Mouse (Mus musculus): Measurements from ENCODE around the gene Ccdc167. TPM values are rescaled to one million over a fixed set of nuclear protein-coding genes. Genes with fewer than 3 reads are reported as not detected.
A peak's percentile ranks its signal among the peaks of the same experiment; 100 is the strongest.

Gene Ccdc167
- total RNA-seq, 2 experiments from 2014 or later, result 8.6 to 11.4 TPM

DNA sequence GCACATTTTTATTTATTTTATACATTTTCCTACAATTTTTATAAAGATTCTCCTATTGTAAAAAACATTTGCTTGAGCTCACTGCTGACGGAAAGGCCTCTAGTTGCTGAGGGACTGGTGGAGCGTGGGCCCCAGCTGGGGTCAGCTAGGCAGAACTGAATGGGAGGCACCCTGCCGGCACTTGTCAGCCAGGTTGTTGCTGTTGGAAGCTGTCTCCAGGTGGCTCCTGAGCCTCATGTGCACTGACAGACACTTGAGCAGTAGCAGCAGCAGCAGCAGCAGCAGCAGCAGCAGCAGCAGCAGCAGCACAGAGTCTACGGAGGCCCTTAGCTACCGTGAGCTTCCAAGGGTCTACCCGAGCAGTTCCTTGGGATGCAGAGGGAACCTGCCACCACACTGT lies 29.5 kb downstream of the Ccdc167 start:
- DNase-seq, result no peak

DNA sequence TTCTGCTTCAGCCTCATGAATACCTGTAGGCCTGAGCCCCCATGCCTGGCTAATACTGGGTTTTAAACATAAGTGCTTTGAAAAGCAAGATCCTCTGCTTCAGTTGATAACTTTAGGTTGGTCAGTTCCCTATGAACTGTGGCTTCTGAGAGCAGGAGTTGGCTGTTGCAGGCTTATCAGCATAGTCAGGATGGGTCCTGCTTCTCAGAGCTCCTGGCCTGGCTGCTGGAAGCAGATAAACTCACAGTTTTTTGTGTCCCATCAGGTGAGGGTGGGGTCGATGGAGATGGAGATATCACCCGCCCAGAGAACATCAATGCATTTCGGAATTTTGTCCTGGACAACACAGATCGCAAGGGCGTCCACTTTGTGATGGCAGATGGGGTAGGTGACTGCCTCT lies 30.1 kb downstream of the Ccdc167 start:
- DNase-seq, result no peak

DNA sequence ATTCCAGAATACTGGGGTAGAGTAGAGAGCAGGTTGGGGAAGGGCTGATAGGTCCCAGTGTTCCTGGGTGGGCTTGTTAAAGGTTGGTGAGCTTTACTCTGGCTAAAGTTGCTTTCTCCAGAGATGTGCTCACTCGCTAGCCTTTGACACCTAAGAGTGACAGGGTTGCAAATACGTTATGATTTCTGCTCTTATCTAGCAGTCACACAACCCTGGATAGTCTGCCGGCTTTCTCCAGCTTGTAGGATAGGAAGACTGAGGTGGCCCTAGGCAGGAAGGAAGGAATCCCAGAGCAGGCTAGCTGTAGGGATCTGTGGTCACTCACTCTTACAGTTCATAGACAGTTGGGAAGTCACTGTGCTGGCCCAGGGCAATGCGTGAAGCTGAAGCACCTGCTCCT lies 32.6 kb downstream of the Ccdc167 start:
- no peak for DNase-seq

DNA sequence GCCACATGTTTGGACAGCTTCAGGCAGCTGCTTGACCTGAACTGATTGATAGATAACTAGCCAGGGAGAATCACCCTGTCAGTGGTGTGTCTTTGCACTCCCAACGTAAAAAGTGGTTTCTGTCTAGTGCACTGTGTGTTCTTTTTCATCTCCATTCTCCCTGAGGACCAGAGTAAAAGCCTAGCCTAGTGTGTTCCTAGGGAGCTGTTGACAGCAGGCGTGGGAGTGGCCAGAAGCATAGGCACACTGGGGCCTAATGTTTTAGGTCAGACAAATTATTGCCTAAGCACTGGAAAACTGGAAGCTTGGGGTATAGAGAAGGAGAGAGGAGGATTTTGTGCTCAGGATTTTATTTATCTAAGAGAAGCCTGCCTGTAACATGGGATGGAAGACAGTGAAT lies 33.7 kb downstream of the Ccdc167 start:
- no peak for DNase-seq

DNA sequence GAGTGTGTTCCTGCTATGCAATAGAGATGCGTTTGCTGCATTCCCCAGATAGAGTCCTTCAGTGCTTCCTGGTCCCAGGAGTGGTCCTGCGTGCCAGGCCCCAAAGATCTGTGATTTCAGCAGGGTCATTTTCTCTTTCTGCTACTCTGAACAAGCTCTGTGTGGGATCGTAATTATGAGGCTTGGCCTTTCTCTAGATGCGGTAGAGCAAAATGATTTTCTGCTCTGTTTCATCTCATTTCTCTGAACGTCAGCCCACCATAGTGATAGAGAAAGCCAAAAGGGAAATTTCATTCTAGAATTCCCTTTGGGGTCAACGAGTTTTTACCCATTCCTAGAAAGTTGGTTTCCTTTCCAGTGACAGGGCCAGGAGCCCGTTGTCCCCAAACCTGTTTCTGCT lies 34.6 kb downstream of the Ccdc167 start:
- no peak for DNase-seq

DNA sequence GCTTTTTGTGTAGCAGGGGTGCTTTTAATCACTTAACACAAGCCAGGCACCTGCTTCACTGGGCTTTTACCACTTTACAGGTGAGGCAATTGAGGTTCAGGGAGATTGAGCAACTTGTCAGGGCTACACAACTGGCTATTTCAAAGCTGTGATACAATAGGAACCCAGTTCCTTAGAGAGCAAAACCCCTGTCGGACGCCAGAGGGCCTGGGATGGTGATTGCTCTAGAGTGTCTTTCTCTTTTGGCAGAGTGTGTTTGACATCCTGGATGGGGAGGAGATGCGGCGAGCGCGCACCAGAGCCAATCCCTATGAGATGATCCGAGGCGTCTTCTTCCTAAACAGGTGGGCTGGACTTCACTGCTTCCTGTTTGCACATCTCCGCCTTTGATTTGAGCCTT lies 35.2 kb downstream of the Ccdc167 start:
- DNase-seq, result no peak

DNA sequence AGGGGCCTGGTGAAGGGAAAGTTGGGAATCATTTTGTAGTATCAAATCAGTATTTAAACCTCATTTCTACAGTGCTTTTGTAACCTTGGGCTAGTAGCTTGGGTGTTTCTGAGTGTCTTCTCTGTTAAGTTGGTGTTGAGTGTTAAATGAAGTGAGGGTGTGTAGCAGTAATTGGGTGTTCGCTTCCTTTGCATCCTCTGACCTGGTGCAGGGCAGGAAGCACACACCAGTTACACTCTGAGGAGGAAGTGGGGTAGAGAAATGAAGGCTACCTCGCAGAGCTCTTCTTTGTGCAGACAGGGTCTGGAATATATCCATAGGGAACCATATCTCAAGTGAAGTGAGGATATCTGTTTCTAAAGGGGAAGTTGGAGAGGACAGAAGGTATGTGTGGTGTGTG lies 35.9 kb downstream of the Ccdc167 start:
- no peak for DNase-seq

DNA sequence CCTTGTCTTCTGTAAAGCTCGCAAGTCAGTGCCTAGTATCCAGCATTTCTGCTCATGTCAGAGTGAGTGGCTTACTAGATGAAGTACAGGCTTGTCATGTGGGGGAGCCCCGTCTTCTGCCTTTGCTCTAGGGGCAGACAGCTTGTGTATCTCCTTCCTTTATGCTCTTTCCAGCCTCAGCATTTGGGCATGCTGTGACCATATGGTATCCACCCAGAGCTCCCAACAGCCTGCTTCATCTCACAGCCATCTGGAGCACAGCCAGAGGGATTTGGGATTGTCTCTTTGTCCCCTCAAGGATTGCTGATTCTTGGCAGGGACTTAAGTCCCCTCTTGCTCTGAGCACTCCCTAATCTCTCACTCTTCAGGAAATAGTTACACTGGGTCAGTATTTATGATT lies 36.7 kb downstream of the Ccdc167 start:
- no peak for DNase-seq

DNA sequence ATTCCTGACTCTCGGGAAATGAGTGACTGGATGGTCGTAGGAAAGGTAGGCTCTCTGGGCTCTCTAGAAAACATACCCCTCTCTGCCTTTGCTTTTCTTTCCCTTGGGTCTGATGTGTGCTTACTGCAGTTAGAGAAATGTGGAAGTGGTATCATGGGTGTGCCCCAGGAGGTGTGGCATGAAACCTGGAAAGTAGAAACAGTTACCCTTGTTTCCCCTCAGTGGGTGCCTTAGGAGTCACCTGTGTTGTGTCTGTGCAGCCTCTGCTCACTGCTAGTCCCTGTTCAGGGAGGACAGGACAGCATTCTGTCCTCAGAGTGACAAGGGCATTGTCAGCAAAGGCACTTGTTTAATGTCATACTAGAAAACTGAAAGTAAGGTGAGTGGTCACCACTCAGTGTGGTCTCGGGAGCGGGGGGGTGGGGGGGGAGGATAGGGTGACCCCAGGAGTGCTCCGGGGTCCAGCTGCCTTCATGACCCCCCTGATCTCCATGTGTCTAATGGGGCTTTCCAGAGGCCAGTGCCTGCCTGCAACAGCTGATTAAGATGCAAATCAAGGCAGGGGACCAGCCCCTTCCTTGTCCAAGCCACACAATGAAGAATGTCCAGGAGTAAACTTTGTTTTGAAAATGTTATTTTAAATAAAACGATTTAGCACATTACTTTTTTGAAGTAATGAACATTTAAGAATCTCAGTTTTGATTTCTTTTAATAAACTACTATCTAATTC lies 37.6 kb downstream of the Ccdc167 start:
- DNase-seq, result no peak

DNA sequence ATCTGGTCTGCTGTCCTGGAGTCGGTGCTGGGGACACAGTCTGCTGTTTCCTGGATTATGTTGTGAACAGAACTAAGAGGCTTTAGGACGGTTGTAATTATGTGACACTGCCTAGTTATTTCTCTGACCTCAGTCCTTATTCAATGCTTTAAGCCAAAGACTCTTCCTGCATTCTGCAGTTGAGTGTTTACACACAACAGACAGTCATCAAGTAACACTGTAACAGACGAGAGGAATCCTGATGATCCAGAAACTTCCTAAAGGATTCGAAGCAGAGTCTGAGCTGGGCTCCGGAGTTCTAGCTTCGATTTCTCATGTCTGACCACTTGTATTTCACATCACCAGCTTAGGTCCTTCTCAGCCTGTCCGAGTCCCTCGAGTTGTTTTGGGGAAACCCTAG lies 38.3 kb downstream of the Ccdc167 start:
- DNase-seq, result no peak

DNA sequence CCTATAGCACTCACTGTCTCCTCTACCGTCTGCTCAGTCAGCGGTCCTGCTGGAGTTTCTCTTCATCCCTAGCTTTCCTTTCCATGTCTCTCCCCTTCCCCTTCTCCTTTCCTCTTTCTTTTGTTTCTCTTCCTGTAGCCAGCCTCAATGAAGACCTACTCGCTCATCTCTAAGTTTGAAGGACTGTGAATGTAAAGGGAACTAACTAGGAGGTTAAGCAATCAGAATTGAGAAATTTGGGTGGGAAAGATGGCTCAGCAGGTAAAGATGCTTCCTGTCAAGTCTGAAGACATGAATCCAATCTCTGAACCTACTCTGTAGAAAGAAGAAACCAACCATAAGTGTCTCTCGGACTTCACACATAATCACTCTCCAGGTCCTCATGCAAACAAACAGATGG lies 43.5 kb downstream of the Ccdc167 start:
- DNase-seq, result no peak

DNA sequence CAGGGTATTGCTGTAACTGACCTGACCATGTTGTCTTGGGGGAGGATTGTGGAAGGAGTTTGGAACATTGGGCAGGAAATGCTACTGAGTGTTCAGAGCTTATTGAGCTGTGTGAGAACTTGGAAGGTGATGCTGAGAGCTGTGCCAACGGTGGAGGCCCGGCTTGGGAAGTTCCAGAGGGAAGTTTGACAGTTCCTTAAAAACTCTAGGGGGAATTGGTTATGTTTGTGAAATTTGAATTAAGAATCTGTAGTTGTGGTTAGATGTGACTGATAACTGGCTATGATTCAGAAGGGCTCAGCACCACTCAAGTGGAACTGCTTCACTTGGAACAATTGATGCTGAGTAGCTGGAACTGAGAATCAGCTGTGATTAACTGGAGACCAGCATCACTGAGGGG lies 45.8 kb downstream of the Ccdc167 start:
- no peak for DNase-seq

DNA sequence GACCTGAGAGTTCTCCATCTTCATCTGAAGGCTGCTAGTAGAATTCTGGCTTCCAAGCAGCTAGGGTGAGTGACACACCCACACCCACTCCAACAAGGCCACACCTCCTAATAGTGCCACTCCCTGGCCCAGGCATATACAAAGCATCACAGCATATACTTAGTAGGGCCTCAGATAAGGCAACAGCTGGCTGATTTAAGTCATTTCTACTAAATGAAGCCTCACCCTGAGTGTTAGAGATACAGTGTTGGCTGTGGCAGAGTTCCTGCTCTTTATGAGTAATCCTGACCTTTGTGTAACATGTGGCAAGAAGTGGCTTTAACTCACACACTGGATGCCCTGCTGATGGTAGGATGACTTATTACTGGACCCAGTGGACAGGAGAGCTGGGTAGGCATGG lies 46.9 kb downstream of the Ccdc167 start:
- peak in 1 of 2 experiments; percentile 25 for DNase-seq

DNA sequence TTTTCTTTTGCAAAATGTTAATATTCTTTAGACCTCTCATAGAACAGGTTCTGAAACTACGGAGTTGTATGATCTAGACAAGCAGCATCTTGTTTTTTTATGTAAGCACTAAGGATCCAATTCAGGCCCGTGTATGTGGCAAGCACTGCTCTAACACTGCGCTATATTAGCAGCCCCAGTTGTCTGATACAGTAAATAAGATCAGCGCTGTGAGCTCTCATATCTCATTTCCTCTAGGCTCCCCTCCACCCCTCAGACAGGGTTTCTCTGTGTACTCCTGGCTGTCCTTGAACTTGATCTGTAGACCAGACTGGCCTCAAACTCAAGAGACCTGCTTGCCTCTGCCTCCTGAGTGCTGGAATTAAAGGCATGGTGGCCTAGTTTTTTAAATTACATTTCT lies 47.8 kb downstream of the Ccdc167 start:
- DNase-seq, result no peak

DNA sequence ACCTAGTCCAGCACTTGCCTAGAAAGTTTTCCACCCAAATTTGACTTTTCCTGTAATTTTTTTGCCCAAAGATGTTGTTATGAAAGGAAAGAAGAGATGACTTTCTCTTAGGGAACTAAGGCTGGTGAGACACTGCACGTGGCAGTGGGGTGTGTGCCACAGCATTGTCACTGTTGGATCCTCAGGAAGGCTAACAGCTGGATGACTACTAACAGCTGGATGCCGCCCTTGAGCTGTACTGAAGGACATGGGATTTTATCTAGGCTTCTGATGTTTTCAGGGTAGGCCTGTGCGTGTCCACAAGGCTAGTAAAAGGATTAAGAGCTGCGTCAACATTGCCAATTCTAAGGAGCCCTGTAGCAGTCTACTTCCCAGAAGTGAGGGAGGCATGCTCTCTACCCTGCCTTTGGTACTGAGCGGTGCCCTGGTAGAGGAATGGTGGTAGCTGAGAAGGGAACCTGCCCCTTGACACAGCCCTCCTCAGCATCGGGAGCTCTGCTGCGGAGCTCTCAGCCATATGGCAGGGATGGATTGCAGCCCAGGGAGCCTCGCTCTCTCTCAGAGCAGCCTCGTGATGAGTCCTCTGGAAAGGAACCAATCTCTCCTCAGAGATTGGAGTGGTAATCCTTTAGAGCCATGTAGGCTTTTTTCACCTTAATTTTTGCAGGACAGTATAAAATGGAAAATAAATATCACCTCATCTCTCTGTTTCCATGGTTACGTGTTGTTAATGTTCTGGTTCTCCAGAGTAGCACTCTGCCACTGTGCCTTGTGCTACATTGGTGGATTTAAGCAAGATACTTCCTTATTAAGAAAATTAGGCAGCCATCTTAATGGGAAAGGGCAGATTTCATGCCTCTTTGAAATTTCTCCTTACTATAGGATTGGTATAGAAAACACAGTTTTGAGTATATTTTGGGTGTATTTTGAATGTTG lies 48.5 kb downstream of the Ccdc167 start:
- DNase-seq, result peak; percentile 19 to 51

DNA sequence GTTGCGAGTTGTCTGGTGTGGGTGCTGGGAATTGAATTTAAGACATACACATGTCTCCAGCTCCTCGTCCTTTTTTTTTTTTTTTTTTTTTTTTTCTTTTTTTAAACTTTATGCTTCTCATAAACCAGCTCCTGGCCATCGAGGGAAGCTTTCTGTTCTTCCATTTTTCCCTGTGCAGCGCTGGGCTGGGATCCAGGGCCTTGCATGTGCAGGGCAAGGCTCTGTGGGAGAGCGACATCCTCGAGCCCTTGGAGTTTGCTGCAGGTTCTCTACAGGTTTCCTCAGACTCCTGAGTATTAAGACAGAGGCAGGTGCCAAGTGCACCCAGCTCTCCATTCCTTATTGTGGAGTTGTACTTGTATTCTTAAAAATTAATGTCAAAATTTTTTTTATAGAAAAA lies 54.7 kb downstream of the Ccdc167 start:
- peak; percentile 18 to 22 for DNase-seq

DNA sequence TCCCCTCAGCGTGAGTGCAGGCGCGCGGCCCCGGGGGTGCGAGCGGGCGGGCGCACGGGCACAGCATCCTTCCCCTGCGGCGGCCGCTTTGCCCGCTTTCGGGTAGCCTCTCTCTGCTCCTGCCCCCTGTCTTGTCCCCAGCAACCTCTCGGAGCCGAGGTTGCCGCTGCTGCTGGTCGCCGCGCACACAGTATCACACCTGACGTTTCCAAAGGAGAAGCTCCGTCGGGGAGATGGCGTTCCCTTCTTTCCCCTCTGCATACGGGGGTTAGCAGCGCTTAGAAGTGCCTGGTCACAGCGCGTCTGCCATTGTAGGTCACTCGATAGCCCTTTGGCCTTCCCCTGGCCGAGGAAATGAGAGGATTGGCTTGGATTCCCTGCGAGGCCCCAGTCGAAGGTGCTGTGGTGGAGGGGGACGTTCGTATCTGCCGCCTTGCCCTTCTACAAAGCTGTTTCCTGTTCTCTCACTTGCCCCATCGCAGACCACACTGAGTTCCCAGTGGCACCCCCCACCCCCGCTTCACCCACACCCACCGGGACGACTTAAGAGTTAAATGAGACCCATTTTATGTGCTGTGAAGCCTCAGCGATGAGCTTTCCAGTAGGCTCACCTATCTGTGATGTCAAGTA lies 56.0 kb downstream of the Ccdc167 start:
- DNase-seq, result peak in 1 of 2 experiments; percentile 35

DNA sequence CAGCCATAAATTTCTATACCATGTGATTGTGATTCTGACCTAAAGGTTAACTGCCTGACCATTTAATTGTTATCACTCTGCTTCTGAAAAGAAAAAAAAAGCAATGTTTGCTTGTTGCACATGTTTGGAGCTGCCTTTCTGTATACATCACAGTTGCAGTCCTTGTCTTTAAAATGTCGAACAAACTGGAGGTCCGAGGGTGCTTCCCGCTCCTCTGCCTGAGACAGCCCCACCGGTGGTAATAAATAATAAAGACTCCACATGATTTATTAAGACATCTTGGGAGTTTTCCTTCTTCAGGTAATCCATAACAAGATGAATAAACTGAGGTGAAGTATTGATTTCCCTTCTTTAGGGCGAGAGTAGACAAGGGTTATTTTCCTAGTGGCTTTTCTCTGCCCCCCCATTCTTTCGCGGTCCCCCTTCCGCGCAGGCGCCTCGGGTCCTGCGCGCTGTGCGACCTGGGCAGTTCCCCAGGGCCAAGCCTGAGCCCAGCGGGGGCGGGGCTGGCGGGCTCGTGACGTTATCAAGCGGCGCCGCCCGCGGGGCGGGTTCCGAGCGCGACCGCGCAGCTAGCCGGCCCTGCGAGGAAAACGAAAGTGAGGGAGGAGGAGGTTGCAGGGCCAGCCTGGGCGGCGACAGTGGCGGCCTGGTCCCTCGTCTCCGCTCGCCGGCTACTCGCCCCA lies 56.6 kb downstream of the Ccdc167 start, which contains the start of gene Cmtr1:
Gene Cmtr1, plus strand, starts transcription at position 520 of the 686 bp plus-strand sequence.
- peak; percentile 98 to 99 for DNase-seq

DNA sequence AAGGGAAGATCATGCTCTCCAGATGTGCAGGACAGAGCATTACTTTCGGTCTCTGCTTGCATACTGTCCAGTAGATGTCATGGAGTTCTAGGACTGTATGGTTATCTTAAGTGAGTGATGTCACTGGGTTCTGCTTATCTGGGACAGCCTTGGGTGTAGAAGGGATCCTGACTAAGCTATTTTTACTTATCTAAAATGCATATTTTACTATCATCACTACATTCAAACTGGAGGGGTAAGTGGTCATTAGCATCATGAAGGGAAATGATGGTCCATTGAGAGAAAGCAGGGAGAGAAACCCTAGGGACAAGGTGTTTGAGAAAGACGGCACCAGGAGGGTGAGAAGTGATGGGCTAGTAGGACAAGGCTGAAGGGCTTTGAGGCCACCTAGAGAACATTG lies 58.6 kb downstream of the Ccdc167 start:
- DNase-seq, result no peak

DNA sequence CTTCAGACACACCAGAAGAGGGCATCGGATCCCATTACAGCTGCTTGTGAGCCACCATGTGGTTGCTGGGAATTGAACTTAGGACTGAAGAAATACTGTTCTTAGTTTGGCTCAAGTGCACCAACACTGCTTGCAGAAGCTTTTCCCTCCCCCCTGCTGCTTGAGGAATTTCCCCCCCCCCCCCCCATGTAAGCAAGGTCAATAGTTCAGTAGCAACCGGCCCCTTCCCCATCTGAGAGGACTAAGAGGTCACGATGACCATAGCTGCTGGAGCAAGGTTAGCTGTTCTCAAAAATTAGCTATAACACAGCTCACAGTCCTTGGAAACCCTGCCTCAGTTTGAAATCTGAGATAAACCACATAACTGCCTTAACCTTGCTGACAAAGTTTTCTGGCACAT lies 74.6 kb downstream of the Ccdc167 start:
- DNase-seq, result no peak

DNA sequence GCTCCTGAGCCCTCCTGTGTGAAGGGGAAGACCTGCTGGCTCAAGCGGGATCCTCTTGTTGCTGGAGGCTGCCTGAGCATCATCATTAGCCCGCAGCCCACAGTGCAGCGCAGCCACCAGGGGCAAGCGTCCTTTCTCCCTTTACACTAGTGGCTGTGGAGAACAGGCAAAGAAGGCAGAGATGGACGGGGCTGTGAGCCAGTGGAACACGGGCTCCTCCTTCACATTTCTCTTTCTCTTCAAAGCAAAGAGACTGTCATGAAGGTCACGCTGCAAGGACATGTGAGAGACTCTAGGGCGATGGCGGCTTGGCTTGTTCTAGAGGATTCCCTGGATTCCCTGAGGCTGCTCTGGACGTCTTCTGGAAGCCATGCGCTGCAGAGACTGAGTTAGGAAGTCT lies 75.9 kb downstream of the Ccdc167 start:
- DNase-seq, result peak; percentile 78

DNA sequence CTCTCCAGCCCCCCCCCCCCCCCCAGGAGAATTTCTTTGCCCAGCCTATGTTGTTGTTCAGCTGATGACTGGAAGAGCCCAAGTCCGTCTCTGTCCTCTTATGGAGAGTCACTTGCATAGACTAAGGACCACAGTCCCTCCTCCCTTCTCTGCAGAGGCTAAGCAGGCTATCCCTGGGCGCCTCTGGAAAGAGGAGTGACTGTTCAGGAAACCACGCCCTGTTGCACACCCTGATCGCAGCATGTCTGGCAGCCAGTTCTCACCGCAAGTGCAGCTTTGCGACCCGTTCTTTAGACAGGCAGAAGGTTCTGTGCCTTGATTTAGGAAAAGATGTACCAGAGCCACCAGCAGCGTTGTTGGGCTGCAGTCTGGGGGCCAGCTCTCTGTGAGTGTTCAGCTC lies 78.9 kb downstream of the Ccdc167 start:
- no peak for DNase-seq

All from adrenal gland, postnatal 36 days (tissue).